11 mouse cellular contexts compared by ENCODE assay signal in the genomic region with DNA sequence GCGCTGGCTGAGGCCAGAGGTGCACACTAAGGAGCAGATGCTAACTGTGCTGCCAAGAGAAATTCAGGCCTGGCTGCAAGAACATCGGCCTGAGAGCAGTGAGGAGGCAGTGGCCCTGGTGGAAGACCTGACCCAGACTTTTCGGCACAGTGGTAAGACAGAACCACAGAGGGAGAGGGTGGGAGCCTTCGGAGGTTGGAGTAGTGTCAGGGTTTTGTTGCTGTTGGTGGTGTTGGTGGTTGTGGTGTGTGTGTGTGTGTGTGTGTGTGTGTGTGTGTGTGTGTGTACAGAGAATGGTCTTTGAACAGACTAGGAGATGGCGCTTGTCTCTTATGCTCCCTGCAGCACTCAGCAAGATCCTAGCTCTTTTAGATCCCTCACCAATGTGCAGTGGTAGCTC. TPM values are rescaled to one million over a fixed set of nuclear protein-coding genes. Genes with fewer than 3 reads are reported as not detected.
DNase-seq lines count a peak whose midpoint lies in the region; ATAC-seq and TF ChIP-seq lines count a peak whose summit lies in the region.
"Had no signal": no experiment of that assay in that cellular context is flagged by ENCODE, and none has a peak within 500 bp of the region (broad histone marks: within the 10 kb centered on the region; RNA-seq: fewer than 3 reads in every experiment).

No protein-coding gene starts in this region.

- no peaks in the 10 kb centered on the region for H3K9me3 ChIP-seq in heart, embryonic 15.5 days (replicated peaks)
- no peaks in the 10 kb centered on the region for H3K9me3 ChIP-seq in stomach, embryonic 16.5 days (replicated peaks; ENCODE audit: control insufficient read depth, low read length)
- H3K9me3 ChIP-seq in stomach, postnatal 0 days (ENCODE audit: control insufficient read depth, low read length) = no peaks in the 10 kb centered on the region
- H3K9me3 ChIP-seq in hindbrain, embryonic 13.5 days = no peaks in the 10 kb centered on the region
- no peaks in the 10 kb centered on the region for H3K9me3 ChIP-seq in neural tube, embryonic 14.5 days (ENCODE audit: control insufficient read depth, low read length)

- no peaks in the 10 kb centered on the region for H3K27me3 ChIP-seq in heart, embryonic 15.5 days
- no peaks in the 10 kb centered on the region for H3K27me3 ChIP-seq in stomach, embryonic 16.5 days (ENCODE audit: control insufficient read depth, insufficient read depth, low read length)
- H3K27me3 ChIP-seq in stomach, postnatal 0 days (ENCODE audit: control insufficient read depth, insufficient read depth, low read length) = no peaks in the 10 kb centered on the region
- H3K27me3 ChIP-seq in hindbrain, embryonic 13.5 days = no peaks in the 10 kb centered on the region
- no peaks in the 10 kb centered on the region for H3K27me3 ChIP-seq in neural tube, embryonic 14.5 days (ENCODE audit: control insufficient read depth, insufficient read depth, low read length)

- H3K4me2 ChIP-seq in heart, embryonic 15.5 days = peak overlapping the region; percentile 34; the same call in 1 of the 2 replicates
- no peak overlapping the region for H3K4me2 ChIP-seq in stomach, embryonic 16.5 days (ENCODE audit: low read depth, low read length)
- H3K4me2 ChIP-seq in stomach, postnatal 0 days (replicated peaks; ENCODE audit: low read depth) = no peak overlapping the region
- peak overlapping the region; percentile 74 for H3K4me2 ChIP-seq in hindbrain, embryonic 13.5 days
- peak overlapping the region; percentile 35; the same call in 1 of the 2 replicates for H3K4me2 ChIP-seq in neural tube, embryonic 14.5 days (ENCODE audit: low read depth, low read length)

- H3K36me3 ChIP-seq in heart, embryonic 15.5 days = peaks cover 32% of the 10 kb centered on the region
- H3K36me3 ChIP-seq in stomach, embryonic 16.5 days (ENCODE audit: control insufficient read depth, insufficient read depth, low read length) = 0 out of 2 replicates have a peak, but pooled peaks cover 9% of the 10 kb centered on the region
- no peaks in the 10 kb centered on the region; the same call in 1 of the 2 replicates for H3K36me3 ChIP-seq in stomach, postnatal 0 days (ENCODE audit: control insufficient read depth, insufficient read depth, low read length)
- peaks cover 49% of the 10 kb centered on the region for H3K36me3 ChIP-seq in hindbrain, embryonic 13.5 days
- H3K36me3 ChIP-seq in neural tube, embryonic 14.5 days (ENCODE audit: control insufficient read depth, insufficient read depth, low read length) = peaks cover 33% of the 10 kb centered on the region; the same call in 1 of the 2 replicates

- TF ChIP-seq CTCF in stomach, postnatal 0 days (IDR thresholded peaks at IDR 0.05; ENCODE audit: low read depth) = no peak

- intact Hi-C loops in heart, postnatal 10 days (cut with DNase I) = no loop called here

- peak overlapping the region; percentile 82 for H3K27ac ChIP-seq in heart, embryonic 15.5 days
- no peak overlapping the region for H3K27ac ChIP-seq in stomach, embryonic 16.5 days (ENCODE audit: low read length)
- no peak overlapping the region for H3K27ac ChIP-seq in stomach, postnatal 0 days (replicated peaks)
- H3K27ac ChIP-seq in hindbrain, embryonic 13.5 days = peak overlapping the region; percentile 48; the same call in 1 of the 2 replicates
- no peak overlapping the region for H3K27ac ChIP-seq in neural tube, embryonic 14.5 days (ENCODE audit: low read depth, low read length)

- WGBS in heart, embryonic 15.5 days = 69% methylated on average over 5 of the region's 5 CpGs
- WGBS in stomach, embryonic 16.5 days = 88% methylated on average over 5 of the region's 5 CpGs
- whole genome bisulfite sequencing in stomach, postnatal 0 days = 81% methylated on average over 5 of the region's 5 CpGs
- 86% methylated on average over 4 of the region's 5 CpGs for WGBS in hindbrain, embryonic 13.5 days
- 89% methylated on average over 5 of the region's 5 CpGs for WGBS in neural tube, embryonic 14.5 days

- ATAC-seq in heart, embryonic 15.5 days (replicated peaks; ENCODE audit: insufficient number of reproducible peaks, insufficient read depth, low FRiP score, low read depth) = no peak
- no peak for ATAC-seq in stomach, embryonic 16.5 days (ENCODE audit: insufficient read depth, low FRiP score)
- ATAC-seq in stomach, postnatal 0 days (ENCODE audit: low FRiP score, low TSS enrichment) = no peak
- no peak for ATAC-seq in hindbrain, embryonic 13.5 days (ENCODE audit: low FRiP score)
- ATAC-seq in neural tube, embryonic 14.5 days (ENCODE audit: low read depth) = no peak

- peaks cover 36% of the 10 kb centered on the region for H3K4me1 ChIP-seq in heart, embryonic 15.5 days (replicated peaks)
- H3K4me1 ChIP-seq in stomach, embryonic 16.5 days (ENCODE audit: control insufficient read depth, insufficient read depth, low read length) = peaks cover 29% of the 10 kb centered on the region
- no peaks in the 10 kb centered on the region; the same call in 1 of the 2 replicates for H3K4me1 ChIP-seq in stomach, postnatal 0 days (replicated peaks; ENCODE audit: control insufficient read depth, insufficient read depth)
- H3K4me1 ChIP-seq in hindbrain, embryonic 13.5 days (replicated peaks) = peaks cover 57% of the 10 kb centered on the region
- peaks cover 27% of the 10 kb centered on the region for H3K4me1 ChIP-seq in neural tube, embryonic 14.5 days (ENCODE audit: control insufficient read depth, insufficient read depth, low read length)

- no peak for TF ChIP-seq EP300 in stomach, postnatal 0 days (optimal IDR thresholded peaks at IDR 0.05)

- H3K4me3 ChIP-seq in heart, embryonic 15.5 days = 0 out of 2 replicates have a peak overlapping the region, but pooled peaks have one; percentile 13
- no peak overlapping the region for H3K4me3 ChIP-seq in stomach, embryonic 16.5 days (replicated peaks; ENCODE audit: low read length)
- no peak overlapping the region for H3K4me3 ChIP-seq in stomach, postnatal 0 days (ENCODE audit: low read depth, low read length)
- peak overlapping the region; percentile 23 for H3K4me3 ChIP-seq in hindbrain, embryonic 13.5 days
- 0 out of 2 replicates have a peak overlapping the region, but pooled peaks have one; percentile 5 for H3K4me3 ChIP-seq in neural tube, embryonic 14.5 days (ENCODE audit: low read depth, low read length)
- H3K4me3 ChIP-seq: erythroblast, embryonic 14.5 days had no signal

- 0 out of 2 replicates have a peak overlapping the region, but pooled peaks have one; percentile 9 for H3K9ac ChIP-seq in heart, embryonic 15.5 days
- H3K9ac ChIP-seq in stomach, embryonic 16.5 days (ENCODE audit: low read length) = peak overlapping the region; percentile 17; the same call in 1 of the 2 replicates
- no peak overlapping the region; the same call in 1 of the 2 replicates for H3K9ac ChIP-seq in stomach, postnatal 0 days (ENCODE audit: low read length)
- peak overlapping the region; percentile 63 for H3K9ac ChIP-seq in hindbrain, embryonic 13.5 days
- H3K9ac ChIP-seq in neural tube, embryonic 14.5 days (replicated peaks; ENCODE audit: low read depth, low read length) = 0 out of 2 replicates have a peak overlapping the region, but pooled peaks have one; percentile 21

- no peak for DNase-seq in heart, postnatal 10 days
- DNase-seq in stomach, postnatal 0 days (ENCODE audit: low spot score) = no peak
- no peak for DNase-seq in spleen, adult 18-20 months
- no peak for DNase-seq in adrenal gland, adult 2 months
- DNase-seq: cerebellum, adult 18-20 months had no signal

RNA-seq across cellular contexts. Expression of gene Zscan2, which starts 2.8 kb away (rescaled TPM):
- 1.8 and 2.0 TPM in 2 replicates for polyA plus RNA-seq in heart, embryonic 15.5 days (2015; fragmentation: Nextera tagmentation; extraction: Ambion mirVana)
- total RNA-seq in heart, postnatal 10 days (2021) = 1 to 10 TPM; 8.0 to 9.6 TPM
- 1.4 and 1.6 TPM in 2 replicates for polyA plus RNA-seq in stomach, embryonic 16.5 days (2015; fragmentation: Nextera tagmentation; extraction: Ambion mirVana)
- 0.63 and 0.76 TPM in 2 replicates for polyA plus RNA-seq in stomach, postnatal 0 days (2015; fragmentation: Nextera tagmentation; extraction: Ambion mirVana)
- 5.3 and 5.8 TPM in 2 replicates for polyA plus RNA-seq in hindbrain, embryonic 13.5 days (2015; fragmentation: Nextera tagmentation; extraction: Ambion mirVana)
- polyA plus RNA-seq in neural tube, embryonic 14.5 days (2014; fragmentation: Nextera tagmentation; extraction: Ambion mirVana) = 4.5 and 4.9 TPM in 2 replicates
- 1 to 10 TPM; 4.6 to 6.6 TPM for total RNA-seq in adrenal gland, adult 2 months (2021)
- 4.0 and 4.4 TPM in 2 replicates for polyA plus RNA-seq in adrenal gland, adult 2 months (2012; rRNA removed)

RNA-seq across cellular contexts. Expression of gene Wdr73, which starts 37.5 kb away (rescaled TPM):
- 16.3 and 20.9 TPM in 2 replicates for polyA plus RNA-seq in heart, embryonic 15.5 days (2015; fragmentation: Nextera tagmentation; extraction: Ambion mirVana)
- 10 to 100 TPM in 1 of 2 experiments, 1 to 10 TPM in 1; 7.9 to 10.6 TPM for total RNA-seq in heart, postnatal 10 days (2021)
- polyA plus RNA-seq in stomach, embryonic 16.5 days (2015; fragmentation: Nextera tagmentation; extraction: Ambion mirVana) = 25.2 and 29.1 TPM in 2 replicates
- 16.8 and 16.9 TPM in 2 replicates for polyA plus RNA-seq in stomach, postnatal 0 days (2015; fragmentation: Nextera tagmentation; extraction: Ambion mirVana)
- polyA plus RNA-seq in hindbrain, embryonic 13.5 days (2015; fragmentation: Nextera tagmentation; extraction: Ambion mirVana) = 36.5 and 41.5 TPM in 2 replicates
- polyA plus RNA-seq in neural tube, embryonic 14.5 days (2014; fragmentation: Nextera tagmentation; extraction: Ambion mirVana) = 31.4 and 32.1 TPM in 2 replicates
- total RNA-seq in adrenal gland, adult 2 months (2021) = 10 to 100 TPM in 1 of 2 experiments, 1 to 10 TPM in 1; 9.5 to 24.4 TPM
- polyA plus RNA-seq in adrenal gland, adult 2 months (2012; rRNA removed) = 9.5 and 15.8 TPM in 2 replicates

RNA-seq across cellular contexts. Expression of gene Iqgap1, which starts 37.7 kb away (rescaled TPM):
- 35.6 and 49.4 TPM in 2 replicates for polyA plus RNA-seq in heart, embryonic 15.5 days (2015; fragmentation: Nextera tagmentation; extraction: Ambion mirVana)
- 10 to 100 TPM; 74.3 to 74.9 TPM for total RNA-seq in heart, postnatal 10 days (2021)
- 99.2 and 106 TPM in 2 replicates for polyA plus RNA-seq in stomach, embryonic 16.5 days (2015; fragmentation: Nextera tagmentation; extraction: Ambion mirVana)
- polyA plus RNA-seq in stomach, postnatal 0 days (2015; fragmentation: Nextera tagmentation; extraction: Ambion mirVana) = 52.8 and 58.0 TPM in 2 replicates
- 21.1 and 23.6 TPM in 2 replicates for polyA plus RNA-seq in hindbrain, embryonic 13.5 days (2015; fragmentation: Nextera tagmentation; extraction: Ambion mirVana)
- 15.8 and 23.1 TPM in 2 replicates for polyA plus RNA-seq in neural tube, embryonic 14.5 days (2014; fragmentation: Nextera tagmentation; extraction: Ambion mirVana)
- 10 to 100 TPM; 84.8 to 88.4 TPM for total RNA-seq in adrenal gland, adult 2 months (2021)
- polyA plus RNA-seq in adrenal gland, adult 2 months (2012; rRNA removed) = 15.7 and 19.1 TPM in 2 replicates

RNA-seq across cellular contexts. Expression of gene Nmb, which starts 41.4 kb away (rescaled TPM):
- 4.6 and 4.8 TPM in 2 replicates for polyA plus RNA-seq in heart, embryonic 15.5 days (2015; fragmentation: Nextera tagmentation; extraction: Ambion mirVana)
- 1 to 10 TPM; 2.1 to 6.4 TPM for total RNA-seq in heart, postnatal 10 days (2021)
- 3.5 and 4.4 TPM in 2 replicates for polyA plus RNA-seq in stomach, embryonic 16.5 days (2015; fragmentation: Nextera tagmentation; extraction: Ambion mirVana)
- 1.9 and 3.3 TPM in 2 replicates for polyA plus RNA-seq in stomach, postnatal 0 days (2015; fragmentation: Nextera tagmentation; extraction: Ambion mirVana)
- 7.4 and 8.0 TPM in 2 replicates for polyA plus RNA-seq in hindbrain, embryonic 13.5 days (2015; fragmentation: Nextera tagmentation; extraction: Ambion mirVana)
- 4.9 and 6.3 TPM in 2 replicates for polyA plus RNA-seq in neural tube, embryonic 14.5 days (2014; fragmentation: Nextera tagmentation; extraction: Ambion mirVana)
- 1 to 10 TPM; 1.4 to 3.7 TPM for total RNA-seq in adrenal gland, adult 2 months (2021)
- 4.8 and 6.5 TPM in 2 replicates for polyA plus RNA-seq in adrenal gland, adult 2 months (2012; rRNA removed)
- total RNA-seq: granulocyte monocyte progenitor cell, adult 5-6 weeks had no signal
- polyA plus RNA-seq: erythroblast, embryonic 14.5 days had no signal

Comparison
In these comparisons a context has a peak if more than half of its experiments do, and no peak if none do; other contexts are left out.
1. H3K27ac ChIP-seq: peak in heart, embryonic 15.5 days (single experiment) and hindbrain, embryonic 13.5 days (single experiment); none in stomach, embryonic 16.5 days (single experiment), stomach, postnatal 0 days (single experiment) and neural tube, embryonic 14.5 days (single experiment).
2. H3K4me2 ChIP-seq: peak in heart, embryonic 15.5 days (single experiment), hindbrain, embryonic 13.5 days (single experiment) and neural tube, embryonic 14.5 days (single experiment); none in stomach, embryonic 16.5 days (single experiment) and stomach, postnatal 0 days (single experiment).
3. H3K4me3 ChIP-seq: peak in heart, embryonic 15.5 days (single experiment), hindbrain, embryonic 13.5 days (single experiment) and neural tube, embryonic 14.5 days (single experiment); none in stomach, embryonic 16.5 days (single experiment) and stomach, postnatal 0 days (single experiment).